Mouse (Mus musculus) cerebellum, postnatal 36 days (tissue): Measurements from ENCODE around the gene Tspan4.

ENCODE experiments used
- DNase-seq, 2 experiments: peaks; one replicate each; pipeline ENCODE4 v3.0.0; 2021 to 2022; ENCODE audit warnings: mixed read lengths in 2 of 2

The Tspan4 gene

DNA sequence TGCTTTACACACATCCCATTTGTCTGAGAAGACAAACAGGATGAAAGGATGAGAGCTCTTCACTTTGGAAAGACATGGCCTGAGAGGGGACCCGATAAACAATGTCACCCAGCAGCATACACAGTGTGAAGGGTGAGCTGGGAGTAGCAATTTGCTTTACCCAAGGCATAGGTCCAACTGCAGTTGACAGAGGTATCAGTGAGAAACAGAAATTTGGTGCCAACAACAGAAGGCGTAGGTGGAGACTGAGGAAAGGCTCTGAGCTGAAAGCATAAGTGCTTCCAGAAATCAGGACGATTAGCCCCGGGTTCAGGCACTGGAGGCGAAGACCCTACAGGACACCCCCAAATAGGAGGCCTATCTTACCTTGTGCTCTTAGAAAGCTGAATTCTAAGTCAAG lies 35.2 kb downstream of the Tspan4 start:
- peak; percentile 29 to 59 for DNase-seq

- peak; percentile 58 to 69 for DNase-seq
Observed at GRCm38 (mm10) chr7:141510681-141511191, 35.7 kb downstream of the Tspan4 start.

- no peak for DNase-seq
Observed at GRCm38 (mm10) chr7:141517638-141518037, 42.6 kb downstream of the Tspan4 start.

GRCm38 (mm10) chr7:141518296-141518695 lies 43.3 kb downstream of the Tspan4 start:
- no peak for DNase-seq

DNA sequence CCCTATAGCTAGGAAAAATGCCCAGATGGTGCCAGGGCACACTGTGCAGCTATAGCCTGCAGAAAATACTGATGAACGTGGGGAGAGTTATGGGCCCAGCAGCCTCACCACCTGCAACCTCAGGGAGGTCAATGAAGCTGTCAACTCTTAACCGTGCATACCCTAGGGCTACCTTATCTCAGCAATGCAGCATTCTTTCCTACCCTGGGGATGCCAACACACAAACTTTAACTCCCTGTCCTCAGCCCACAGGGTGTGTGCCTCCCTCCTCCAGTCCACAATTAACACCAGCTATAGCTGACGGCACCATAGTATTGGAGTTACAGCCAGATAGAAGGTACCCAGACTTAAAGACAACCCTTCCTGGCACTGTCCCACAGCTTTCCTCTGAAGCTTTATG lies 43.9 kb downstream of the Tspan4 start:
- DNase-seq, result no peak

- DNase-seq, result no peak
Observed at GRCm38 (mm10) chr7:141519795-141520194, 44.8 kb downstream of the Tspan4 start.

- peak in 1 of 2 experiments; percentile 27 for DNase-seq
Observed at GRCm38 (mm10) chr7:141523007-141523406, 48.0 kb downstream of the Tspan4 start.

DNA sequence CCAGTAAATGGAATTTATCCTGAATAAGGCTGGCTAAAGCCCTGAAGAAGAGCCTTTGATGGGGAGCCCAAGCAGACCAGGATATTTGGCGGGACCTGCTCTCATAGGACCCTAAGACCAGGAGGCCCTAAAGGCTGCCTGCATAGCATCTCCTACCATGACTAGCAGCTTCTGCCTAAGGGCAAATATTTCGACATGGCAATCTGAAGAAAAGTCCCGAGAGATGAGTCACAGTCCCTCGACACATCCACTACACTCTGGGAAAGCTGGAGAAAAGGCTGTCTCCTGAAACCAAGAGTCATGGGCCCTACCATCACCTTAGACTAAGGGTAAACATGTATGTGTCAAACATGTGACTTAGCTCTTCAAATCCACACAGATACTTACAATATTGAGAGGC lies 49.2 kb downstream of the Tspan4 start:
- no peak for DNase-seq

DNA sequence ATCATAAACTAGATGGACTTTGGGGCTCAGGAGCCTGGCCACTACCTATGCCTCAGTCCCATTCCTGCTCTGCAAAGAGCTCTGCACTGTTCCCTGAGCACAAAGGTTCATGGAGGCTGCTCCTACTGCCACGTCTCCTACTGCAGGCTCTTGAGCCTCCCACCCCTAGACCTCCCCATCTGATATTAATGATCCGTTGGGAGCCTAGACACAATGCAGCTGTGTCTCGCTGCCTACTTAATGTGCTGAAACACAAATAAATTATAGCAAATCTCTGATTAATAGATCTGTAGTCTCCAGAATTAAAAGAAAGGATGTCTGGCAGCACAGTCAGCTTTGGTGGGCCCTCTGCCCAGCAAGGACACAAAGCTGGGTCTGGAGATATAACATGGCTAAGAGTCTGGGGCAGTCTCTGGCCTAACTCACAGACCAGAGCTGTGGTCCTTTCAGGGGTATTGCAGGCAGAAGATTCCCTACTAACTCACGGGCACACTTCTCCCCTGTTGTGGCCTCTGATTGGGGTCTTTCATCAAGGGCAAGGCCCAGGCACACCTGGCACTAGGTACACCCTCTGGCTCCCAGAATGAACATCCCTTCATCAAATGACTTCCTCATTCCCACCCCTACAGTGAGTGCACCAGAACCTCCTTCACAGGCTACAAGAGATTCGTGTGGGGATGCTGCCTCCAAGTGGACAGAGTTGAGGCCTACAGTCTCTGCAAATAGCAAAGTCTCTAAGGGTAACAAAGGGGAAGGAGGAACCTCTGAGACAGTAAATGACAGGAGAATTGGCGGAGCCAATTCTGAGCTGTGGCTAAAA lies 49.9 kb downstream of the Tspan4 start:
- peak; percentile 86 to 91 for DNase-seq

DNA sequence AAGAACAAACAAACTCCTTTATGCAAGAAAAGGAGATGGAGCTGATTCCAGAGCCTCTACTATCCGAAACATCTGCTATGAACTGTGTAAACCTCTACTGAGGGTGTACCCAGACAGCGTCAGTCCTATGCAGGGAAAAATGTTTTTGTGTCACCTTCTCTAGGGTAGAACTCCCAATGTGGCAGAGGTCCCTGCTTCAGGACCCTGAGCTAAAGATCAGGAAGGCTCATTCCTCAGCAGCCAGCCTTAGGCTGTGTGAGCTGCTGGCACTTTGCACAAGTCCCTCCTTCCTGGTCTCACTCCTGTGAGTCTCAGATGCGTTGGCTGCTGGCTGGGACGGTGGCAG lies 50.5 kb downstream of the Tspan4 start:
- no peak for DNase-seq

GRCm38 (mm10) chr7:141535570-141535969 lies 60.5 kb downstream of the Tspan4 start:
- no peak for DNase-seq

- peak; percentile 15 to 29 for DNase-seq
Observed at GRCm38 (mm10) chr7:141538852-141539555, 64.0 kb downstream of the Tspan4 start.

GRCm38 (mm10) chr7:141539556-141540311 lies 64.7 kb downstream of the Tspan4 start, which contains the start of gene Chid1:
Gene Chid1, minus strand, starts transcription at chr7:141539857.
- DNase-seq, result peak; percentile 99

GRCm38 (mm10) chr7:141540312-141541081 lies 65.5 kb downstream of the Tspan4 start:
- peak; percentile 91 to 94 for DNase-seq

- DNase-seq, result no peak
Observed at GRCm38 (mm10) chr7:141541681-141542080, 66.6 kb downstream of the Tspan4 start.

DNA sequence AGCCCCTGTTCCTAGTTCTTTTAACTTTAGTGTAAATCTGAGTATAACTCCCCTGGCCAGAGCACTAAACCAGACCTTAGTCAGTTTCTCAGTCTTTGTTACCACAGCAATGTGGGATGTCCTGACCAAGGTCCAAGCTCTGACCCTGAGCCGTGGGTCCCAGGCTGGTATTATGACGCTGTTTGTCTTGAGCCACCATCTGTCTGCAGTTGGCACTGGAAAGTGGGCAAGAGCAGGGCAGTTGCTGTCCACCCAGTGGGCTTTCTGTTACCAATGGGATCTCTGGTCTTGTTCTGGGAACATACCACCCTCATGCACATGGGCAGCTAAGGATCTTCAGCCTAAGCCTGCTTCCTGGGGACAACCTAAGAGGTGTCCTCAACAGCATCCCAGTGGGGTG lies 67.5 kb downstream of the Tspan4 start:
- peak in 1 of 2 experiments; percentile 19 for DNase-seq
